Mouse (Mus musculus) adrenal gland, adult 8-10 months (tissue): ENCODE results near the gene Myrf. TPM values are rescaled to one million over a fixed set of nuclear protein-coding genes. Genes with fewer than 3 reads are reported as not detected.

Experiments used
- DNase-seq: peaks from one replicate; pipeline ENCODE4 v3.0.0; 2022
- total RNA-seq, 4 experiments: library from RNA; stranded (reverse); gene quantifications; 2 replicates each; pipeline ENCODE4 v1.2.4; 2022

Gene Myrf
- total RNA-seq, 4 experiments from 2014 or later: 0.94 to 2.0 (median 1.4) TPM

GRCm38 (mm10) chr19:10203848-10204615 lies 36.5 kb downstream of the Myrf start, which contains the start of the genes Tmem258 and Fen1:
TSS of gene Tmem258 (plus strand) at chr19:10204014.
TSS of gene Fen1 (minus strand) at chr19:10204169.
- peak; percentile 87 for DNase-seq

- no peak for DNase-seq
Observed at GRCm38 (mm10) chr19:10203146-10203847, 37.3 kb downstream of the Myrf start.

GRCm38 (mm10) chr19:10198723-10199122 lies 41.8 kb downstream of the Myrf start:
- DNase-seq: peak; percentile 68

GRCm38 (mm10) chr19:10198286-10198685 lies 42.3 kb downstream of the Myrf start:
- DNase-seq: no peak

GRCm38 (mm10) chr19:10197130-10197529 lies 43.4 kb downstream of the Myrf start:
- DNase-seq: no peak

GRCm38 (mm10) chr19:10195252-10195651 lies 45.3 kb downstream of the Myrf start:
- peak; percentile 68 for DNase-seq

- DNase-seq: no peak
Observed at GRCm38 (mm10) chr19:10194337-10194736, 46.2 kb downstream of the Myrf start.

GRCm38 (mm10) chr19:10191326-10191725 lies 49.2 kb downstream of the Myrf start:
- no peak for DNase-seq

- DNase-seq: peak; percentile 67
Observed at GRCm38 (mm10) chr19:10190796-10191195, 49.8 kb downstream of the Myrf start.

- DNase-seq: no peak
Observed at GRCm38 (mm10) chr19:10189940-10190339, 50.6 kb downstream of the Myrf start.

GRCm38 (mm10) chr19:10189022-10189421 lies 51.5 kb downstream of the Myrf start:
- no peak for DNase-seq

GRCm38 (mm10) chr19:10188281-10188811 lies 52.2 kb downstream of the Myrf start:
- DNase-seq: peak; percentile 72

- DNase-seq: no peak
Observed at GRCm38 (mm10) chr19:10186569-10186968, 54.0 kb downstream of the Myrf start.

- DNase-seq: no peak
Observed at GRCm38 (mm10) chr19:10185876-10186275, 54.7 kb downstream of the Myrf start.

- peak; percentile 55 for DNase-seq
Observed at GRCm38 (mm10) chr19:10184096-10184495, 56.5 kb downstream of the Myrf start.

GRCm38 (mm10) chr19:10183299-10183983 lies 57.1 kb downstream of the Myrf start:
- DNase-seq: peak; percentile 73

GRCm38 (mm10) chr19:10182670-10183298 lies 57.8 kb downstream of the Myrf start, which contains the start of gene Fads1:
TSS of gene Fads1 (plus strand) at chr19:10182888.
- peak; percentile 92 for DNase-seq

GRCm38 (mm10) chr19:10182142-10182541 lies 58.4 kb downstream of the Myrf start:
- no peak for DNase-seq

GRCm38 (mm10) chr19:10181225-10181624 lies 59.3 kb downstream of the Myrf start:
- no peak for DNase-seq

GRCm38 (mm10) chr19:10176941-10177372 lies 63.6 kb downstream of the Myrf start:
- no peak for DNase-seq

GRCm38 (mm10) chr19:10176477-10176876 lies 64.1 kb downstream of the Myrf start:
- DNase-seq: no peak

GRCm38 (mm10) chr19:10174956-10175355 lies 65.6 kb downstream of the Myrf start:
- DNase-seq: no peak
